Mouse (Mus musculus) cerebellum, adult 9-10 months (tissue): ENCODE data around the gene Aqp2.

Source experiments
- DNase-seq: peaks from one replicate; pipeline ENCODE4 v3.0.0; 2022

Gene Aqp2

DNA sequence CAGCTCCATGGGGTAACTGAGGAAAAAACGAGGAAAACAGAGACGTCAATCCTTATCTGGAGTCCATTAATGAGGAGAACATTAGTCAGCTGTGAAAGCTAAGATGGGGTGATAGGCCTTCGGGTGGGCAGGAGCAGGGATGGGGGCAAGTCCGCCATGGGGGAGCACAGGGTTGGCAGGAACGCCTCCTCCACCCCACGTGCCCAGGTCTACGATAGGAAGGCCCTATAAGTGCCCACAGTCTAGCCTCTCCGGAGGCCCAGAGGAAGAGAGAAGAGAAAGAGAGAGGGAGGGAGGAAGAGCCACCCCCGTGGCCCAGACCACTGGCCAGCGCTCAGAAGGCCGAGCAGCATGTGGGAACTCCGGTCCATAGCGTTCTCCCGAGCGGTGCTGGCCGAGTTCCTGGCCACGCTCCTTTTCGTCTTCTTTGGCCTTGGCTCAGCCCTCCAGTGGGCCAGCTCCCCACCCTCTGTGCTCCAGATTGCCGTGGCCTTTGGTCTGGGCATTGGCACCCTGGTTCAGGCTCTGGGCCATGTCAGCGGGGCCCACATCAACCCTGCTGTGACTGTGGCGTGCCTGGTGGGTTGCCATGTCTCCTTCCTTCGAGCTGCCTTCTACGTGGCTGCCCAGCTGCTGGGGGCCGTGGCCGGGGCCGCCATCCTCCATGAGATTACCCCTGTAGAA is at the start of gene Aqp2:
Gene Aqp2, plus strand, starts transcription at position 254 of the 684 bp plus-strand sequence.
- peak; percentile 54 for DNase-seq

DNA sequence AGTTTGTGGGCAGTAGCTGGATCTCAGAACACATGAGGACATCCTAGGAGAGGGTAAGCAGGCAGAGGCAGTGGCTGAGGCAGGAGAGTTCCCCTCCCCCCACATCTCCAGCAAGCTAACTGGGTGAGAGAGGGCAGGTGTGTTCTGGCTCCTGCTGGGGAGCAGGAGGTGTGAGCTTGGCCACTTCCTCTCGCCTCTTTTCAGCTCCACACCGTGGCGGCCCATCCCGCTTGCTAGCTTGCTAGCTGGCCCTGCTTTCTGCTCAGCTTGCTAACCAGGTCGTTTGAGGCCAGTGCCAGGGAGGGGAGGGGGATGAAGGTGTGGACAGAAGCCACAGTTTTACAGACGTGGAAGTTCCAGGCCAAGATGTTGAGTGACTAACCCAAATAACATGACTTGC is 47.7 kb upstream of the Aqp2 start:
- DNase-seq = peak; percentile 67

- DNase-seq = peak; percentile 13
These were observed 46.8 kb upstream of the Aqp2 start for GRCm38 (mm10) chr15:99532023-99532422.

DNA sequence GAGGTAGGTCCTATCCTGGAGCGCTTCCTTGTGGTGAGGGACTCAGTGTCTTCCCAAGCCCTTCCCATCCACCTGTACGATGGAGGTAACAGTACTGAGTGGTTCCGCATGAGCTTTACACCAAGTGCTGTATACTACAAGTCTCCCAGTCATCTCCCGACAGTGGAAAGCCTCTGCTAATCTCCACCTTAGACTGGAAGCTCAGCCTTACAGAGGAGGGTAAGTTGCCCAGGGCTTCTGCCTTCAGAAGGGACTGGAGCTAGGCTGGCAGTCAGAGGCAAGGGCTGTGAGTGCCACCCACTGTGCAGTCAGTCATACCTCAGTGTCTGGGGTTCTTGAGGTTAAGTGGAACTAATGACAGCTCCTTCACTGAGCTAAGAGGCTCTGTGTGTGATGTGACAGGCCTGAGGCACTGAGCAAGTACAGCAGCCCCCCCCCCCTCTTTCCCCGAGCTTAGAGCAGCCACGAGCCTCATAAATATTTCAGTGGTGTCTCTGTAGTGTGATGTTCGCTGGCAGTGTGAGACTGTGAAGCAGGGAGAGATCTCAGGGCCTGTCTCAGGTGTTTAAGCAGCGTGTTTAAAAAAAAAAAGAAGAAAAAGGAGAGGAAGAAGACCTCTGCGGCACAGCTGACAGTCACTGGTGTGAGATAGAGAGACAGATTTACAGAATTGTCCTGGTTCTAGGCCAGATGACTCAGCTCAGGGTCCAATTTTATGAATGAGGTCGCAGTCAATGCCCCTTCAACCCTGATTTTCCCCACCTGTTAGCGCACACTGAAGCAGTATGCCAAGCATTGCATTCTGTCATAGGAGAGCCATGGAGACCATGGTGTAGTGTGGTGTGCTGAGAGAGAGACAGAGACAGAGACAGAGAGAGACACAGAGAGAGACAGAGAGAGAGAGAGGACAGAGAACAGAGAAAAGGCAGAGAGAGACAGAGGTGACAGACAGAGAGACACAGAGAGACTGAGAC is 41.7 kb upstream of the Aqp2 start:
- no peak for DNase-seq

DNA sequence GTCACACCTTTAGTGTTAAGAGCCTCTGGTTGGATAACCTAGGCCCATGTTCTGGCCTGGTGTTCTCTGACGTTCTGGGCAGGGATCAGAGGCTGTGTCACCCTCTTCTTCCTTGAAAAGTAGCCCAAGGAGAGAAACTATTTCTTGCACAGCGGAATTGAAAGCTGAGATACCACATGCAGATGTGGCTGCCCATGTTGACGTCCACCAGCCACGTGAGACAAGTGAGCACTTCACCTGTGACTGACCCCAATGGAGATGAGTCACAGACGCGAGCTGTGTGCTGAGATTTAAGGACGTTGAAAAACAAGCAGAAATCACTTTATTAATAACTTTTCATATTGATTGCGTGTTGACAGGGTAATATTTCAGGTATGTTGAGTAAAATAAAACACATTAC is 39.0 kb upstream of the Aqp2 start:
- DNase-seq = no peak

DNA sequence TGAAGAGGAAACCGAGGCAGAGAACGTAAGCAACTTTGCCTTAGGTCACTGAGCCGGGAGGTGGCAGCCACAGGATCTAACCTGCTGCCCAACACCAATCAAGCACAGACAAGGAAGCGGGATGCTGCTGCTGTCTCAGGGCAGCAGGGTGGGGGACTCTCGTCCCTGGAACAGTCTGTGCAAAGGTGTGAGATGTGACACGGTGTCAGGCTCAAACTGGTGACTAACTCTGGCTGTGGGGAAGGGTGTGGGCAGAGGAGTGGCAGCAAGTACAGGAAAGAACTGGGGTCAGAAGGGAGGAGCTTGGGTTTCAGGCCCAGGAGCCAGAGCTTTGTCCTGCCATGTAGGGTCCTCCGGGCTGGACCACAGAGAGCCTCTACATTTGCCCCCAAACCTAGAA is 34.8 kb upstream of the Aqp2 start:
- DNase-seq = no peak

- no peak for DNase-seq
These were observed 32.3 kb upstream of the Aqp2 start for GRCm38 (mm10) chr15:99546596-99546995.

DNA sequence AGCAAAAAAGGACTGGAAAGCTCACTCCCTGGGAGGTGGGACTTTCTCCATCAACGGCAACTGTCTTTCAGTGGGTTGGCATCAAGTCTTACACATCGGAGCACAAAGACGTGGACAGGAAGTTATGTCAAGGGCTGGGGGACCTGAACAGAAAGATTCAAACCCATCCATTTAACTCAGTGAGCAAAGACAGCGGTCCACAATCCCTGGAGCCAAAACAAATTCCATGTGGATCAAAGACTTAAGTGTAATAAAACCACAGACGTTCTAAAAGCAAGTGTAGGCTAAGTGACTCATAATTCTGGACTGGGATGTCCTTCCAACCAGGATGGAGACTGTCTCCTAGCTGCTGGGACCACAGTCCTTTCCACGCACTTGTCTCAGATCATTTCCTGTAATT is 31.1 kb upstream of the Aqp2 start:
- DNase-seq = no peak

- no peak for DNase-seq
These were observed 29.0 kb upstream of the Aqp2 start for GRCm38 (mm10) chr15:99549901-99550300.

- no peak for DNase-seq
These were observed 25.1 kb upstream of the Aqp2 start for GRCm38 (mm10) chr15:99553767-99554166.

- no peak for DNase-seq
These were observed 19.9 kb upstream of the Aqp2 start for GRCm38 (mm10) chr15:99558947-99559346.

DNA sequence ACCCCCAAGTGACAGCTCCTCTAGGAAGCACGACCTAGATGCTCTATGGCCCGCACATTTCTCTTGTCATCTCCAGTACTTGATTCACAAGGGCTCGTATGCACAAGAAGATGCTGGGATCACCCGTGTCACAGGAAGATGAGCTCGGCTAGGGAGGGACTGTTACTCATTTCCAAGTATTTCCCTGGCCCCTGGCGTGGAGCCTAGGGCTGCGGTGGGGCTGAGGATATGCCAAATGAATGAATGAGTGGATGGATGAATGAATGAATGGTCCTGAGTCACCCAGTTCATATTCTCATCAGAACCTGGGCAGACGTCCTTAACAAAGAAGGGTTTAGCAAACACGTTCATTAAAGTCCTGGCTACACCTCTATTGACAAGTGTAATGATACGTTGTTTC is 18.6 kb upstream of the Aqp2 start:
- no peak for DNase-seq

DNA sequence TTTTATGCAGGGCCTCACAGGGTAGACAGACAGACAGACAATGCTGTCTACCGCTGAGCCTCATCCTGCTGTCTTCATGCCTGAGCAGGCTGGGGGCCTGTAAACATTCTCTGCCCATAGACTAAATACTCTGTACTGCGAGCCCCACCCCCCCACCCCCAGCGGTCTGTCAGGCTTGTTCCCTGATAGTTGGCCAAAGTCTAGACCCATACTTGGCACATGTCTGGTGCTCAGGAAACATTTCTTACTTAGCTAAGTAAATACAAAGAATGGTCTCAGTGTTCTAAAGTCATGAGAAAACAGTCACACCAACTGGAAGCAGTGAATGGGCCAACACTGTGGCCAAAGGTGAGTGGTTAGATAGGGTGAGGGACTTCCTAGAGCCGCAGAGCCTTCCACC is 11.5 kb upstream of the Aqp2 start:
- DNase-seq = no peak

- DNase-seq = no peak
These were observed 10.2 kb upstream of the Aqp2 start for GRCm38 (mm10) chr15:99568682-99569081.

- DNase-seq = no peak
These were observed 9.7 kb upstream of the Aqp2 start for GRCm38 (mm10) chr15:99569123-99569522.

DNA sequence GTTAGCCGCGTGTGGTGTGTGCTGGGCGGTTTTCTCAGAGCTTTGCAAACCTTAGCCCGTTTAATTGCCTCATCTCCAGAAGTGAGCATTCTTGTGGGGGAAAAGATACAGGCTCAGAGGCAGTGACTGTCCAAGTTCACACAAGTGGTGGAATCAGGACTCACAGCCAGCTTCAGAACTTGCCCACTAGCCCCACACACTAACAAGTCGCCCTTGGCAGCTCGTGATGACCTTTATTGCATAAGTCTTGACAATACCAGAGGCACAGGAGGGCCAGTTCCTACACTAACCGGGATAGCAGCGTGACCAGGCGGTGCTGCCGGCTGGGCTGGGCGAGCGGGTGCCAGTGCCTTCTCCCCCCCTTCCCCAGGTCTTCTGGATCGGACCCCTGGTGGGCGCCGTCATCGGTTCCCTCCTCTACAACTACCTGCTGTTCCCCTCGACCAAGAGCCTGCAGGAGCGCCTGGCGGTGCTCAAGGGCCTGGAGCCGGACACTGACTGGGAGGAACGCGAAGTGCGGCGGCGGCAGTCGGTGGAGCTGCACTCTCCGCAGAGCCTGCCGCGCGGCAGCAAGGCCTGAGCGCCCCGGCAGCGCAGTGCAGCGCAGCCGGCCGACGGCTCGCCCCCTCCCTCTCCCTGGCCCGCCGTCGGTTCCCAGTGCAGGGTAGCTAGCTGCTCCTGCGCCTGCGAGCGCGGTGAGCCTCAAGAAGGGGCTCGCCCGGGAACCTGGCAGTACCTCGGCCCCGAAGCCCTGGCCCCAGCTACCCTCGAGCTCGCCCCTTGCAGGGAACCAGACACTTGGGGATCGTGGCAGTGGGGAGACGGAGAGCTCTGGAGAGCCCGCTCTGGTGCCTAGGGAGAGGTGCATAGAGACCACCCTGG is 4.8 kb downstream of the Aqp2 start:
- no peak for DNase-seq

- peak; percentile 11 for DNase-seq
These were observed 5.8 kb downstream of the Aqp2 start for GRCm38 (mm10) chr15:99584407-99585202.

- DNase-seq = no peak
These were observed 6.9 kb downstream of the Aqp2 start for GRCm38 (mm10) chr15:99585741-99586140.

- no peak for DNase-seq
These were observed 7.7 kb downstream of the Aqp2 start for GRCm38 (mm10) chr15:99586525-99586924.

DNA sequence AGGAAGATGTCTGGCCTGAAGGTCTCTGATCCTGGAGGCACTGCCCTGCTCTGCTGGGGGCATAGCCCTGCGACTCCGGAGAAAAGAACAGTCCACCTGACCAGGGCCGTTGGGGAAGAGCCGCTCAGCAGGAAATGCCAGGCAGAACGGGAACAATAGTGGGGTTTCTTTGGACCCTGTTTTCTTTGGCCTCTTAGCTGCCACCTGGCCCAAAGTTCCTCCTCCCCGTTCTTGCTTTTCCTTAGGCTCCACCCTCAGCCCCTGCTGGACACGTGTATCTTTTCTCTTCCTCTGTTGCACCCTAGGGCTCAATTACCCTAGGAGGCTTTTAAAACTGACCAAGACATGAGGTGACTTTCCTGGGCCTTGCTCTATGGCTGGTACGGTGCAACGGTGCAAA is 10.4 kb downstream of the Aqp2 start:
- no peak for DNase-seq

DNA sequence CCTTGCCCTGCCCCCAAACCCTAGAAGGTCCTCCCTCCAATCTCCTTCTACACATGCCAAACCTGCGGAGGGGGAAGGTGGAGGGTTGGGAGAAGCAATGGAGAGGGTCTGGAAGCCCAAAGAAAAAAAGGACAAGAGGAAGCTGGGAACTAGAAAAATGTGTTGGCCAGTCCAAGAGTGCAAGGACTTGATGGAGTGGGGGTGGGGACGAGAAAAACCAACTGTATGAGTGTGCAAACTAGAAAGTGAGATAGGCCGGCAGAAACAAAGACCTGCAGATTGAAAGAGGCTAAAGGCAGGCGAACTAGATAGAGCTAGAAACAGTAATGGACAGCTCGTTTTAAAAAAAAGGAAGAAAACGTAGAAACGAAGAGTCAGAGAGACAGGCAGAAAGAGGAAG is 10.8 kb downstream of the Aqp2 start:
- DNase-seq = no peak

GRCm38 (mm10) chr15:99590429-99591084 is 11.7 kb downstream of the Aqp2 start, which contains the start of gene Aqp5:
Aqp5 (plus strand) TSS chr15:99590782.
- no peak for DNase-seq
